Mouse (Mus musculus) MEL (cell line): ENCODE measurements around the gene Hoxd13.

Experiments
- EP300 ChIP-seq, 2 experiments: IDR thresholded peaks; 2 replicates each; pipeline ENCODE4 v1.6.1; 2011; ENCODE audit warnings: improper control_type of control experiment in 2 of 2, low read length in 2 of 2, low read depth in 1 of 2, mild to moderate bottlenecking in 1 of 2
- JUND ChIP-seq: IDR thresholded peaks from 2 replicates; pipeline ENCODE4 v1.6.1; 2011; ENCODE audit warnings: low read depth, mild to moderate bottlenecking, improper control_type of control experiment, low read length
- MAFK ChIP-seq: IDR thresholded peaks from 2 replicates; pipeline ENCODE4 v1.6.1; 2011; ENCODE audit warnings: low read depth, mild to moderate bottlenecking, low read length, improper control_type of control experiment, borderline replicate concordance
- TAL1 ChIP-seq: IDR thresholded peaks from 2 replicates; pipeline ENCODE4 v1.6.1; 2012; ENCODE audit warnings: mild to moderate bottlenecking, inconsistent platforms, low read length, moderate library complexity, mixed read lengths
- TBP ChIP-seq: IDR thresholded peaks from 2 replicates; pipeline ENCODE4 v1.8.0; 2011; ENCODE audit warnings: low read depth, low read length, improper control_type of control experiment
- USF2 ChIP-seq, 2 experiments: IDR thresholded peaks; 2 replicates each; pipeline ENCODE4 v1.6.1; 2011 to 2012; ENCODE audit warnings: improper control_type of control experiment in 2 of 2, low read length in 2 of 2, borderline replicate concordance in 1 of 2, inconsistent platforms in 1 of 2, low read depth in 1 of 2, mild to moderate bottlenecking in 1 of 2; ENCODE audit not compliant: insufficient read depth in 1 of 2

DNA sequence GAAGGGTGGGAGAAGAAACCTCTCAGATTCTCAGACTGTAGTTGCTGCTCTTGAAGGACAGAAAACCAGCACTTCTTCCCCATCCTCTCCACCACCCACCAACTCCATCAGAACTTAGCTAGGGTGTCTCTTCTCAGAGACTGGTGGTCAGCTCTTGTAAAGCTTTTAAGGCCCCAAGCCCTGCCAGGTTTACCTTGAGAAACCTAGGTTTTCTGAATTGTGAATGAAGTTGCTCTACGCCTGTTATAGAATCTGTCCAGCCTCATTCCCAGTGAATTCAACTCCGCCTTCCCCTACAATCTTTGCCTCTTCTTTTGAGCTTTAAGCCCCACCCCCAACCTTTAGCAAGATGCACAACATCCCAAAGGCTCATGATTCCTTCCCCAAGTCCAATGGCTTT lies 9.0 kb downstream of the Hoxd13 start:
- no peak for TF ChIP-seq JUND
- TF ChIP-seq EP300 (IDR thresholded peaks at IDR 0.05; ENCODE audit: low read depth in 1 of 2, low read length in 2 of 2), result no peak
- no peak for TF ChIP-seq MAFK
- TF ChIP-seq USF2 (IDR thresholded peaks at IDR 0.05; ENCODE audit: borderline replicate concordance in 1 of 2, insufficient read depth in 1 of 2, low read depth in 1 of 2, low read length in 2 of 2), result no peak
- TF ChIP-seq TBP, result no peak
- TF ChIP-seq TAL1, result no peak
